Comparison of ENCODE assay signal across 8 mouse cellular contexts in genomic region chr13:46670514-46670913, GRCm38 (mm10). TPM values are rescaled to one million over a fixed set of nuclear protein-coding genes. Genes with fewer than 3 reads are reported as not detected.
DNase-seq lines count a peak whose midpoint lies in the region; ATAC-seq and TF ChIP-seq lines count a peak whose summit lies in the region.

No protein-coding gene starts in this region.

- no peak overlapping the region for H3K27ac ChIP-seq in lung, embryonic 14.5 days (ENCODE audit: low read depth)
- no peak overlapping the region for H3K27ac ChIP-seq in embryonic facial prominence, embryonic 11.5 days (replicated peaks; ENCODE audit: low read depth, low read length)
- no peak overlapping the region for H3K27ac ChIP-seq in limb, embryonic 10.5 days
- no peak overlapping the region for H3K27ac ChIP-seq in neural tube, embryonic 14.5 days (ENCODE audit: low read depth, low read length)

- peaks cover 27% of the 10 kb centered on the region for H3K36me3 ChIP-seq in lung, embryonic 14.5 days (ENCODE audit: insufficient read depth)
- H3K36me3 ChIP-seq in embryonic facial prominence, embryonic 11.5 days (replicated peaks; ENCODE audit: control insufficient read depth, insufficient read depth, low read depth, low read length): no peaks in the 10 kb centered on the region
- H3K36me3 ChIP-seq in limb, embryonic 10.5 days: peaks cover 38% of the 10 kb centered on the region
- peaks cover 19% of the 10 kb centered on the region for H3K36me3 ChIP-seq in neural tube, embryonic 14.5 days (ENCODE audit: control insufficient read depth, insufficient read depth, low read length)

- no peak for DNase-seq in lung, embryonic 14.5 days
- no peak for DNase-seq in lung, postnatal 36 days
- DNase-seq in embryonic facial prominence, embryonic 11.5 days (ENCODE audit: low spot score): no peak
- no peak for DNase-seq in limb, embryonic 10.5 days (ENCODE audit: low spot score)
- no peak for DNase-seq in adrenal gland, adult (ENCODE audit: inconsistent age in 2 of 2, low spot score in 1 of 2)
- no peak for DNase-seq in retina, embryonic 14.5 days (ENCODE audit: low spot score)
- no peak for DNase-seq in cerebellum, postnatal 36 days

- peak overlapping the region; percentile 89 for H3K4me3 ChIP-seq in lung, embryonic 14.5 days (ENCODE audit: low read depth, low read length)
- peak overlapping the region; percentile 96 for H3K4me3 ChIP-seq in embryonic facial prominence, embryonic 11.5 days (ENCODE audit: low read depth, low read length)
- peak overlapping the region; percentile 88 for H3K4me3 ChIP-seq in limb, embryonic 10.5 days
- H3K4me3 ChIP-seq in neural tube, embryonic 14.5 days (ENCODE audit: low read depth, low read length): peak overlapping the region; percentile 70

- H3K27me3 ChIP-seq in lung, embryonic 14.5 days (ENCODE audit: insufficient read depth, low read length): no peaks in the 10 kb centered on the region
- no peaks in the 10 kb centered on the region for H3K27me3 ChIP-seq in embryonic facial prominence, embryonic 11.5 days (ENCODE audit: control insufficient read depth, insufficient read depth, low read length)
- no peaks in the 10 kb centered on the region for H3K27me3 ChIP-seq in limb, embryonic 10.5 days (ENCODE audit: low read depth, poor library complexity, severe bottlenecking)
- no peaks in the 10 kb centered on the region for H3K27me3 ChIP-seq in neural tube, embryonic 14.5 days (ENCODE audit: control insufficient read depth, insufficient read depth, low read length)

- peak overlapping the region; percentile 86 for H3K4me2 ChIP-seq in lung, embryonic 14.5 days
- peak overlapping the region; percentile 95 for H3K4me2 ChIP-seq in embryonic facial prominence, embryonic 11.5 days (ENCODE audit: low read depth, low read length)
- peak overlapping the region; percentile 70 for H3K4me2 ChIP-seq in neural tube, embryonic 14.5 days (ENCODE audit: low read depth, low read length)

- no peak for ATAC-seq in lung, embryonic 14.5 days (ENCODE audit: insufficient read depth)
- ATAC-seq in embryonic facial prominence, embryonic 11.5 days (replicated peaks; ENCODE audit: insufficient number of reproducible peaks, low FRiP score, low TSS enrichment, low read depth): no peak
- no peak for ATAC-seq in neural tube, embryonic 14.5 days (ENCODE audit: low read depth)

- H3K9me3 ChIP-seq in lung, embryonic 14.5 days (ENCODE audit: low read depth, low read length): no peaks in the 10 kb centered on the region
- no peaks in the 10 kb centered on the region for H3K9me3 ChIP-seq in embryonic facial prominence, embryonic 11.5 days (replicated peaks; ENCODE audit: control insufficient read depth, low read length)
- H3K9me3 ChIP-seq in limb, embryonic 10.5 days (replicated peaks): no peaks in the 10 kb centered on the region
- H3K9me3 ChIP-seq in neural tube, embryonic 14.5 days (ENCODE audit: control insufficient read depth, low read length): no peaks in the 10 kb centered on the region

- H3K4me1 ChIP-seq in lung, embryonic 14.5 days (ENCODE audit: insufficient read depth): 0 out of 2 replicates have a peak, but pooled peaks cover 3% of the 10 kb centered on the region
- no peaks in the 10 kb centered on the region for H3K4me1 ChIP-seq in embryonic facial prominence, embryonic 11.5 days (ENCODE audit: control insufficient read depth, insufficient read depth, low read length)
- H3K4me1 ChIP-seq in limb, embryonic 10.5 days: peaks cover 8% of the 10 kb centered on the region
- H3K4me1 ChIP-seq in neural tube, embryonic 14.5 days (ENCODE audit: control insufficient read depth, insufficient read depth, low read length): peaks cover 7% of the 10 kb centered on the region

- TF ChIP-seq CTCF in lung, embryonic 14.5 days (IDR thresholded peaks at IDR 0.05; ENCODE audit: low read depth): no peak

- WGBS in lung, embryonic 14.5 days: 55% methylated on average over 9 of the region's 9 CpGs
- 70% methylated on average over 9 of the region's 9 CpGs for WGBS in embryonic facial prominence, embryonic 11.5 days
- WGBS in limb, embryonic 10.5 days: 72% methylated on average over 9 of the region's 9 CpGs
- WGBS in neural tube, embryonic 14.5 days: 67% methylated on average over 9 of the region's 9 CpGs

- H3K9ac ChIP-seq in lung, embryonic 14.5 days: no peak overlapping the region; the same call in 1 of the 2 replicates
- no peak overlapping the region for H3K9ac ChIP-seq in embryonic facial prominence, embryonic 11.5 days (replicated peaks; ENCODE audit: low read length)
- peak overlapping the region; percentile 79 for H3K9ac ChIP-seq in neural tube, embryonic 14.5 days (replicated peaks; ENCODE audit: low read depth, low read length)

RNA-seq across cellular contexts. Expression of gene Fam8a1, which starts 1.2 kb away (rescaled TPM):
- 7.9 and 8.7 TPM in 2 replicates for polyA plus RNA-seq in lung, embryonic 14.5 days (2014; fragmentation: Nextera tagmentation; extraction: Ambion mirVana)
- 9.6 and 10.1 TPM in 2 replicates for polyA plus RNA-seq in embryonic facial prominence, embryonic 11.5 days (2014; fragmentation: Nextera tagmentation; extraction: Ambion mirVana)
- 6.2 and 8.7 TPM in 2 replicates for polyA plus RNA-seq in limb, embryonic 10.5 days (2016; fragmentation: Nextera tagmentation; extraction: Ambion mirVana)
- 14.7 and 14.9 TPM in 2 replicates for polyA plus RNA-seq in neural tube, embryonic 14.5 days (2014; fragmentation: Nextera tagmentation; extraction: Ambion mirVana)

RNA-seq across cellular contexts. Expression of gene Nup153, which starts 57.2 kb away (rescaled TPM):
- polyA plus RNA-seq in lung, embryonic 14.5 days (2014; fragmentation: Nextera tagmentation; extraction: Ambion mirVana): 42.3 and 42.8 TPM in 2 replicates
- 40.2 and 52.3 TPM in 2 replicates for polyA plus RNA-seq in embryonic facial prominence, embryonic 11.5 days (2014; fragmentation: Nextera tagmentation; extraction: Ambion mirVana)
- 37.6 and 39.7 TPM in 2 replicates for polyA plus RNA-seq in limb, embryonic 10.5 days (2016; fragmentation: Nextera tagmentation; extraction: Ambion mirVana)
- polyA plus RNA-seq in neural tube, embryonic 14.5 days (2014; fragmentation: Nextera tagmentation; extraction: Ambion mirVana): 27.7 and 29.4 TPM in 2 replicates
